Mouse (Mus musculus) G1E-ER4 (cell line): ENCODE results near the gene Riox1. TPM values are rescaled to one million over a fixed set of nuclear protein-coding genes. Genes with fewer than 3 reads are reported as not detected.

ENCODE experiments used
- GATA1 ChIP-seq: IDR thresholded peaks from one replicate; pipeline ENCODE4 v1.8.0; 2012; ENCODE audit warnings: low read length, inconsistent platforms
- polyA plus RNA-seq: library from polyadenylated mRNA; stranded (reverse); fragments of >175 nt; gene quantifications from 2 replicates; pipeline ENCODE4 v1.2.3, GENCODE M21; 2012

Riox1 gene
- polyA plus RNA-seq, result 89.8 and 95.7 TPM in 2 replicates

GRCm38 (mm10) chr12:83950493-83950839, at the start of gene Riox1:
TSS of gene Riox1 (plus strand) at chr12:83950608.
- no peak for TF ChIP-seq GATA1

GRCm38 (mm10) chr12:83910451-83910850, 40.0 kb upstream of the Riox1 start:
- no peak for TF ChIP-seq GATA1

GRCm38 (mm10) chr12:83914202-83914740, 36.1 kb upstream of the Riox1 start:
- no peak for TF ChIP-seq GATA1

GRCm38 (mm10) chr12:83914797-83915196, 35.6 kb upstream of the Riox1 start:
- TF ChIP-seq GATA1, result no peak

GRCm38 (mm10) chr12:83916884-83917283, 33.5 kb upstream of the Riox1 start:
- no peak for TF ChIP-seq GATA1

- TF ChIP-seq GATA1, result no peak
Observed at GRCm38 (mm10) chr12:83920721-83921441, 29.5 kb upstream of the Riox1 start.

GRCm38 (mm10) chr12:83921535-83922381, 28.6 kb upstream of the Riox1 start, which contains the start of gene Numb:
TSS of gene Numb (minus strand) at chr12:83921934.
- no peak for TF ChIP-seq GATA1

GRCm38 (mm10) chr12:83922724-83923485, 27.5 kb upstream of the Riox1 start:
- TF ChIP-seq GATA1, result no peak

GRCm38 (mm10) chr12:83923486-83923859, 26.9 kb upstream of the Riox1 start:
- TF ChIP-seq GATA1, result no peak

- TF ChIP-seq GATA1, result no peak
Observed at GRCm38 (mm10) chr12:83924332-83924731, 26.1 kb upstream of the Riox1 start.

GRCm38 (mm10) chr12:83925160-83925703, 25.2 kb upstream of the Riox1 start:
- no peak for TF ChIP-seq GATA1

- no peak for TF ChIP-seq GATA1
Observed at GRCm38 (mm10) chr12:83926061-83926460, 24.3 kb upstream of the Riox1 start.

GRCm38 (mm10) chr12:83927747-83928146, 22.7 kb upstream of the Riox1 start:
- TF ChIP-seq GATA1, result no peak

- no peak for TF ChIP-seq GATA1
Observed at GRCm38 (mm10) chr12:83929186-83929804, 21.1 kb upstream of the Riox1 start.

- no peak for TF ChIP-seq GATA1
Observed at GRCm38 (mm10) chr12:83937600-83937999, 12.8 kb upstream of the Riox1 start.
